Mouse (Mus musculus): ENCODE measurements around the gene Cldn12. TPM values are rescaled to one million over a fixed set of nuclear protein-coding genes. Genes with fewer than 3 reads are reported as not detected.

Cldn12 gene
- total and polyA plus RNA-seq, 2 experiments from 2014 or later, result 13.0 to 17.8 TPM

DNA sequence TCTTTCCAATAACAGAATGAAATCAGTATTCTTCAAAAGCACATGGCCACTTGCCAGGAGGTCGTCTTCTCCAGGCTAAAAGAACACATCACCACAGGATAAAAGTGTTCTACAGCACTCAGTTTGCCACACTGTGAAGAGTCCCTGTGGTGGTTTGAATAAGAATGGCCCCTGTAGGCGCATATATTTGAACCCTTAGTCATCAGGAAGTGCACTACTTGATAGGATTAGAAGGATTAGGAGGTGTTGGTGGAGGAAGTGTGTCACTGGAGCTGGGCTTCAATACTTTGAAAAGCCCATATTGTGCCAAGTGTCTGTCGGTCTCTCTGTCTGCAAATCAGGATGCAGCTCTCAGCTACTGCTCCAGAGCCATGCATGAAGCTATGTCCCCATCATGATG lies 25.6 kb upstream of the Cldn12 start:
- no peak for TF ChIP-seq CTCF (IDR thresholded peaks at IDR 0.05; ENCODE audit: low read depth)
- WGBS, result 50% methylated on average over 3 of the region's 3 CpGs
- no peak overlapping the region for H3K4me3 ChIP-seq (ENCODE audit: low read depth, low read length)
- H3K36me3 ChIP-seq (ENCODE audit: insufficient read depth), result peaks cover 33% of the 10 kb centered on the region
- DNase-seq, result no peak
- H3K4me1 ChIP-seq (ENCODE audit: insufficient read depth), result no peaks in the 10 kb centered on the region
- H3K27me3 ChIP-seq (ENCODE audit: insufficient read depth, low read length), result no peaks in the 10 kb centered on the region
- ATAC-seq, result no peak
- H3K4me2 ChIP-seq (ENCODE audit: low read depth), result no peak overlapping the region
- H3K27ac ChIP-seq (ENCODE audit: low read depth, low read length), result no peak overlapping the region
- H3K9me3 ChIP-seq (ENCODE audit: low read length), result no peaks in the 10 kb centered on the region
- H3K9ac ChIP-seq, result no peak overlapping the region

DNA sequence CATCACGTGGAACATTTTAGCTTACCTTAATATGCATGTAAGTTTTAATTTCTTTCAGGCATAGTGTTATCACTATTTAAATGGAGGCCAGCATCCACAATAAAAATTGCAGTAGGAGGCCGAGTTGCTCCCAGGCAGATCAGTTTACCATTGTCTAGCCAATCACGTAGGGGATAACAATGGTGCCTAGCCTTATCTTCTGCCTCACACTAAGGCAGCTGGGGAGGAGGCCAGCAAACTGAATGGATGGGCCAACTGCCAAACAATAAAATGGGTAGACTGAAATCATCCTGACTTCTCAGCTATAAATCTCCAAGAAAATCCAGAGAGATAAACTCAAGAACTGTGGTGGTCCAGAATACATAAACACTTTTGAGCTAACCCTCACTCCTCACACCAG lies 25.0 kb upstream of the Cldn12 start:
- DNase-seq, result no peak
- TF ChIP-seq CTCF (IDR thresholded peaks at IDR 0.05; ENCODE audit: low read depth), result no peak

DNA sequence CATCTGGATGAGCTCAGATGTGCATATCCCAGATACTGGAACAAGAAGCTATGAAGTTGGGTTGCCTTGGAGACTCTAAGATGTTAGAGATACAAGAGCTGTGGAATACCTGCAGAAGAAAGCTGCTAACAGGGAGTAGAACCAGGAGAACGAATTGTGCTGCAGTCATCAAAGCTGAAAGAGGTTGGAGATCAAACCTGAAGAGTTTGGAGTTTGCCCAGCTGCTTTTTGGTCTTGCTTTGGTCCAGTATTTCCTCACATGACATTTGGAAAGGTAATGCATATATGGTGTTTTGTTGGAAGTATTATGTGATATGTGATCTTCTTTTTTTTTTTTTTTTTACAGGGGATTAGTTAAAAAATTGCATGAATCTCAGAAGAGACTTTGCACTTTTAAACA lies 21.4 kb upstream of the Cldn12 start:
- Histone ChIP-seq H3K4me2 (ENCODE audit: low read depth) (no peak overlapping the region), H3K27ac (ENCODE audit: low read depth, low read length) (no peak overlapping the region), H3K27me3 (ENCODE audit: insufficient read depth, low read length) (no peaks in the 10 kb centered on the region), H3K9ac (no peak overlapping the region), H3K9me3 (ENCODE audit: low read length) (no peaks in the 10 kb centered on the region), H3K4me1 (ENCODE audit: insufficient read depth) (no peaks in the 10 kb centered on the region), H3K36me3 (ENCODE audit: insufficient read depth) (peaks cover 14% of the 10 kb centered on the region), H3K4me3 (ENCODE audit: low read depth, low read length) (no peak overlapping the region)
- DNase-seq (no peak), ATAC-seq (no peak)
- 97% methylated on average over 1 of the region's 1 CpGs for WGBS
- TF ChIP-seq CTCF (IDR thresholded peaks at IDR 0.05; ENCODE audit: low read depth), result no peak

More for the DNA sequence above, 25.0 kb upstream of the Cldn12 start:
- Histone ChIP-seq H3K4me1 (ENCODE audit: insufficient read depth) (no peaks in the 10 kb centered on the region), H3K27ac (ENCODE audit: low read depth, low read length) (no peak overlapping the region), H3K9me3 (ENCODE audit: low read length) (no peaks in the 10 kb centered on the region), H3K9ac (no peak overlapping the region), H3K27me3 (ENCODE audit: insufficient read depth, low read length) (no peaks in the 10 kb centered on the region), H3K36me3 (ENCODE audit: insufficient read depth) (peaks cover 33% of the 10 kb centered on the region), H3K4me3 (ENCODE audit: low read depth, low read length) (no peak overlapping the region), H3K4me2 (ENCODE audit: low read depth) (no peak overlapping the region)
- ATAC-seq, result no peak
- WGBS, result 75% methylated on average over 3 of the region's 3 CpGs

DNA sequence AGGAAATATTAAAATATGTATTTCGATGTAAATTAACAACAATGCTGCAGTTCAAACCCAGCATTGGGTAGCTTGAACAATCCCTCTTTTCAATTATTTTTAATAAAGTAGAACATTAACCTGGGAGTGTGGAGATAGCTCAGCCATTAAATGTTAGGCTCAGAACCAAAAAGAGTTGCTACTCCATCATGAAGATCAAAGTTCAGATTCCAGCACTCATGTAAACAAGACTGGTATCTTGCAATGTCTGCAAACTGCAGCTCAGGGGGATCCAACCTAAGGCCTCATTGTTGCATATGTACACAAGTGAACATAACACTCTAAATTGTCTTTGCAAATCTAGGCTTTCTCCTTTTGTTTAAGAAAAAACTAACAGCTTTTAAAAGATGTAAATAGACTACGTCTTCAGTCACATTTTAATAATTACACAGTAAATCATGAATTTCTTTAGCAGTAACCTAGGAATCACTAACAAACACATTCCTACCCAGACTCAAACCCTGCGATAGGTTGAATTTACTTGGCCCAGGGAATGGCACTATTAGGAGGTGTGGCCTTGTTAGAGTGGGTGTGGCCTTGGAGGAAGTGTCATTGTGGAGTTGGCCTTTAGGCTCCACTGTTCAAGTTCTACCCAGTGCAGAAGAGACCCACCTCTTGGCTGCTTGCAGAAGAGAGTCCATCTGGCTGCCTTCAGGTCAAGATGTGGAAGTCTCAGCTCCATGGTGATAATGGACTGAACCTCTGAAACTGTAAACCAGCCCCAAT lies 19.1 kb upstream of the Cldn12 start:
- DNase-seq (no peak), ATAC-seq (no peak)
- no peak for TF ChIP-seq CTCF (IDR thresholded peaks at IDR 0.05; ENCODE audit: low read depth)
- no peak overlapping the region for H3K27ac ChIP-seq (ENCODE audit: low read depth, low read length)
- 91% methylated on average over 3 of the region's 3 CpGs for WGBS
- H3K9ac ChIP-seq, result no peak overlapping the region
- no peaks in the 10 kb centered on the region for H3K4me1 ChIP-seq (ENCODE audit: insufficient read depth)
- H3K9me3 ChIP-seq (ENCODE audit: low read length), result no peaks in the 10 kb centered on the region
- peaks cover 7% of the 10 kb centered on the region for H3K36me3 ChIP-seq (ENCODE audit: insufficient read depth)
- no peak overlapping the region for H3K4me3 ChIP-seq (ENCODE audit: low read depth, low read length)
- H3K27me3 ChIP-seq (ENCODE audit: insufficient read depth, low read length), result no peaks in the 10 kb centered on the region
- H3K4me2 ChIP-seq (ENCODE audit: low read depth), result no peak overlapping the region

DNA sequence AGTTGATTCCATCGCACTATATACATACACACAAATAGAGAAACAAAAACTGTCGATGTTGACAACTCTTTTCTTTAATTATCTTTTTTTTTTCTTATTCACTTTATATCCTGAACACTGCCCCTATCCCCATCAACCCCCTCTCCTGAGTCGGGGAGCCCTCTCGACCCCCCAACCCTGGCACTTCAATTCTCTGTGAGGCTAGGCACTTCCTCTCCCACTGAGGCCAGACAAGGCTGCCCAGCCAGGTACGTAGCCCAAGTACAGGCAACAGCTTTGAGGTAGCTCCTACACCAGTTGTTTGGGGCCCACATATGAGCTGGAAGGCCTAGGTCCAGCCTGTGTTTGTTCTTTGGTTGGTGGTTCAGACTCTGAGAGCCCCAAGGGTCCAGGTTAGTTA lies 653 bp upstream of the Cldn12 start:
- Histone ChIP-seq H3K27ac (ENCODE audit: low read depth, low read length) (no peak overlapping the region), H3K27me3 (ENCODE audit: insufficient read depth, low read length) (no peaks in the 10 kb centered on the region), H3K4me3 (ENCODE audit: low read depth, low read length) (no peak overlapping the region), H3K4me2 (ENCODE audit: low read depth) (peak overlapping the region; percentile 88; the same call in 1 of the 2 replicates), H3K9ac (no peak overlapping the region), H3K9me3 (ENCODE audit: low read length) (no peaks in the 10 kb centered on the region), H3K4me1 (ENCODE audit: insufficient read depth) (0 out of 2 replicates have a peak, but pooled peaks cover 2% of the 10 kb centered on the region), H3K36me3 (ENCODE audit: insufficient read depth) (no peaks in the 10 kb centered on the region)
- 74% methylated on average over 5 of the region's 5 CpGs for WGBS
- ATAC-seq, result no peak
- DNase-seq, result no peak
- no peak for TF ChIP-seq CTCF (IDR thresholded peaks at IDR 0.05; ENCODE audit: low read depth)

DNA sequence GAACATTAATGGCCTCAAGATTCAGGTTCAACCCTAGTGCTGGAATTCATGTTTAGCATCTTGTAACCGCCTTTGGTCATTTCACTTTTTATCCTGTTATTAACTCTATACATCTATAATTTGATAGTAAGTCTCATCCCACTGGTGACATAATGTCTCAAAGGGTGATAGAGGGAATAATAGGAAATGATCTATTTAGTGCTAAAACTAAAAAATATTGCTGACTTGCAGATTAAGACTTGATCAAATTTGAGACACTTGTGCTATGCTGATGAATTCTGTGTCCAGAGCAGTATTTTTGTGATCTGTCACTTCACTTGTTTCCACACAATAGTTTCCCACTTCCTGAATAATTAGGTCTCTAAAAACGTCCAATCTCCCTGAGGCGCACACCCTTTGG lies 3.4 kb downstream of the Cldn12 start:
- Histone ChIP-seq H3K9me3 (ENCODE audit: low read length) (no peaks in the 10 kb centered on the region), H3K4me2 (ENCODE audit: low read depth) (no peak overlapping the region), H3K27me3 (ENCODE audit: insufficient read depth, low read length) (no peaks in the 10 kb centered on the region), H3K4me3 (ENCODE audit: low read depth, low read length) (no peak overlapping the region), H3K36me3 (ENCODE audit: insufficient read depth) (no peaks in the 10 kb centered on the region), H3K27ac (ENCODE audit: low read depth, low read length) (no peak overlapping the region), H3K4me1 (ENCODE audit: insufficient read depth) (0 out of 2 replicates have a peak, but pooled peaks cover 4% of the 10 kb centered on the region), H3K9ac (no peak overlapping the region)
- ATAC-seq, result no peak
- TF ChIP-seq CTCF (IDR thresholded peaks at IDR 0.05; ENCODE audit: low read depth), result no peak
- WGBS, result 65% methylated on average over 3 of the region's 3 CpGs
- DNase-seq, result no peak

DNA sequence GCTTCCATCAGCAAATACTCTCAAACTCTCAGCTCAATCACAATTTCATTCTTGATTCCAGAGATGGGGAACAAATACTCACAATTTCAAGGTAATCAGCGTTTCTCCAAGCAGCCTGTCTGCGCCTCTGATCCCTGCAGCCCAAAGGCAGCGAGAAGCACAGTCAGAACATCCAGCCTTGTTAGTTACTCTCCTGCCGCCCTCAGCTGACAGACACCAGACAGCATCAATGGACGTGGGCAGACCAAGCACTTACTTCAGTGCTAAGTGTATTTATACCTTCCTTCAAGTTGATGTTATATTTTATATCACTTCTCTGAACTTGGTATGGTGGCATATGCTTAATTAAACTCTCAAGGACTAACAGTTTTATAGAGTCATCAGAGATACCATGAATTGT lies 3.8 kb downstream of the Cldn12 start:
- H3K27ac ChIP-seq (ENCODE audit: low read depth, low read length), result no peak overlapping the region
- WGBS, result 27% methylated on average over 5 of the region's 5 CpGs
- H3K36me3 ChIP-seq (ENCODE audit: insufficient read depth), result no peaks in the 10 kb centered on the region
- no peaks in the 10 kb centered on the region for H3K9me3 ChIP-seq (ENCODE audit: low read length)
- no peak for DNase-seq
- H3K4me2 ChIP-seq (ENCODE audit: low read depth), result no peak overlapping the region
- H3K4me3 ChIP-seq (ENCODE audit: low read depth, low read length), result no peak overlapping the region
- no peaks in the 10 kb centered on the region for H3K27me3 ChIP-seq (ENCODE audit: insufficient read depth, low read length)
- no peak for TF ChIP-seq CTCF (IDR thresholded peaks at IDR 0.05; ENCODE audit: low read depth)
- ATAC-seq, result no peak
- H3K4me1 ChIP-seq (ENCODE audit: insufficient read depth), result 0 out of 2 replicates have a peak, but pooled peaks cover 4% of the 10 kb centered on the region
- no peak overlapping the region for H3K9ac ChIP-seq
